Mouse (Mus musculus) gastrocnemius, adult 2 months (tissue): ENCODE results near the gene Pcdh15. TPM values are rescaled to one million over a fixed set of nuclear protein-coding genes. Genes with fewer than 3 reads are reported as not detected.

Experiments used
- DNase-seq: peaks from one replicate; pipeline ENCODE4 v3.0.0; 2022
- H3K27ac ChIP-seq: fragments of 200-600 bp; 2 replicates; pipeline ENCODE4 v1.8.1; 2022; ENCODE audit warnings: mild to moderate bottlenecking
- H3K4me3 ChIP-seq: fragments of 200-600 bp; 2 replicates; pipeline ENCODE4 v1.8.1; 2022; ENCODE audit warnings: mild to moderate bottlenecking, moderate library complexity
- CTCF ChIP-seq: fragments of 200-600 bp; IDR thresholded peaks from 2 replicates; pipeline ENCODE4 v1.8.1; 2022; ENCODE audit warnings: antibody characterized with exemption, mild to moderate bottlenecking, moderate library complexity
- intact Hi-C: fragments of 180-260 bp; cut with DNase I; formaldehyde crosslinking; loops from one replicate; pipeline ENCODE4 v1.15.1; 2025
- total RNA-seq, 2 experiments: library from RNA; stranded (reverse); gene quantifications; 2 replicates each; pipeline ENCODE4 v1.2.3; 2021

The Pcdh15 gene
- total RNA-seq, 2 experiments from 2014 or later: 0.18 to 0.39 TPM

GRCm38 (mm10) chr10:73154544-73154943 is 55.4 kb downstream of the Pcdh15 start:
- intact Hi-C loops: no loop called here
- no peak for DNase-seq
- no peak overlapping the region for H3K4me3 ChIP-seq
- no peak for TF ChIP-seq CTCF
- H3K27ac ChIP-seq: no peak overlapping the region

GRCm38 (mm10) chr10:73161757-73162156 is 62.6 kb downstream of the Pcdh15 start:
- TF ChIP-seq CTCF: no peak
- Histone ChIP-seq H3K4me3 (no peak overlapping the region), H3K27ac (no peak overlapping the region)
- intact Hi-C loops: no loop called here
- DNase-seq: no peak

- Histone ChIP-seq H3K27ac (no peak overlapping the region), H3K4me3 (no peak overlapping the region)
- DNase-seq: no peak
- intact Hi-C loops: no loop called here
- no peak for TF ChIP-seq CTCF
Measured at GRCm38 (mm10) chr10:73216001-73216400, 116.9 kb downstream of the Pcdh15 start.

- intact Hi-C loops: no loop called here
- no peak for DNase-seq
- no peak for TF ChIP-seq CTCF
- Histone ChIP-seq H3K4me3 (no peak overlapping the region), H3K27ac (no peak overlapping the region)
Measured at GRCm38 (mm10) chr10:73242294-73242693, 143.2 kb downstream of the Pcdh15 start.

GRCm38 (mm10) chr10:73280438-73280837 is 181.3 kb downstream of the Pcdh15 start:
- TF ChIP-seq CTCF: no peak
- no peak for DNase-seq
- H3K27ac ChIP-seq: no peak overlapping the region
- intact Hi-C loops: no loop called here
- H3K4me3 ChIP-seq: no peak overlapping the region

- Histone ChIP-seq H3K4me3 (no peak overlapping the region), H3K27ac (no peak overlapping the region)
- TF ChIP-seq CTCF: no peak
- intact Hi-C loops: no loop called here
- DNase-seq: peak; percentile 14
Measured at GRCm38 (mm10) chr10:73296456-73296855, 197.3 kb downstream of the Pcdh15 start.

GRCm38 (mm10) chr10:73301951-73302350 is 202.8 kb downstream of the Pcdh15 start:
- no peak for DNase-seq
- intact Hi-C loops: no loop called here
- no peak for TF ChIP-seq CTCF

GRCm38 (mm10) chr10:73306677-73307076 is 207.5 kb downstream of the Pcdh15 start:
- TF ChIP-seq CTCF: no peak
- intact Hi-C loops: no loop called here
- no peak overlapping the region for H3K4me3 ChIP-seq
- H3K27ac ChIP-seq: no peak overlapping the region
- no peak for DNase-seq

More at GRCm38 (mm10) chr10:73301951-73302350, 202.8 kb downstream of the Pcdh15 start:
- Histone ChIP-seq H3K4me3 (no peak overlapping the region), H3K27ac (no peak overlapping the region)

GRCm38 (mm10) chr10:73326861-73327260 is 227.7 kb downstream of the Pcdh15 start:
- no peak overlapping the region for H3K4me3 ChIP-seq

GRCm38 (mm10) chr10:73333426-73333825 is 234.3 kb downstream of the Pcdh15 start:
- TF ChIP-seq CTCF: no peak
- Histone ChIP-seq H3K27ac (no peak overlapping the region), H3K4me3 (no peak overlapping the region)
- intact Hi-C loops: no loop called here
- DNase-seq: no peak

More at GRCm38 (mm10) chr10:73326861-73327260, 227.7 kb downstream of the Pcdh15 start:
- intact Hi-C loops: no loop called here
- H3K27ac ChIP-seq: no peak overlapping the region
- DNase-seq: no peak
- no peak for TF ChIP-seq CTCF

- intact Hi-C loops: no loop called here
- TF ChIP-seq CTCF: no peak
- no peak overlapping the region for H3K27ac ChIP-seq
- no peak for DNase-seq
- no peak overlapping the region for H3K4me3 ChIP-seq
Measured at GRCm38 (mm10) chr10:73379001-73379400, 279.9 kb downstream of the Pcdh15 start.

- TF ChIP-seq CTCF: no peak
- intact Hi-C loops: no loop called here
- DNase-seq: no peak
- Histone ChIP-seq H3K27ac (no peak overlapping the region), H3K4me3 (no peak overlapping the region)
Measured at GRCm38 (mm10) chr10:73384003-73384402, 284.9 kb downstream of the Pcdh15 start.

- TF ChIP-seq CTCF: peak; percentile 4; the same call in 1 of the 2 replicates
- intact Hi-C loops: no loop called here
- H3K4me3 ChIP-seq: no peak overlapping the region
- no peak overlapping the region for H3K27ac ChIP-seq
- DNase-seq: no peak
Measured at GRCm38 (mm10) chr10:73400426-73400825, 301.3 kb downstream of the Pcdh15 start.

- intact Hi-C loops: no loop called here
- DNase-seq: no peak
- Histone ChIP-seq H3K27ac (no peak overlapping the region), H3K4me3 (no peak overlapping the region)
- TF ChIP-seq CTCF: no peak
Measured at GRCm38 (mm10) chr10:73425408-73425807, 326.3 kb downstream of the Pcdh15 start.
